Mouse (Mus musculus) CH12.LX (cell line): ENCODE measurements at regions not wholly inside any gene's neighbourhood (a gene's known extent, or its start where the extent isn't known, plus 50 kb on each side); places are given as distances from the start of the nearest gene placed in this dataset.

Experiments
- DNase-seq: peaks from one replicate; pipeline ENCODE4 v3.0.0-alpha.2; 2013; ENCODE audit errors: extremely low read depth
- H3K27ac ChIP-seq: 2 replicates; pipeline ENCODE4 v1.5.1; 2012; ENCODE audit warnings: low read depth, mild to moderate bottlenecking, control low read depth, moderate library complexity; ENCODE audit not compliant: insufficient read depth
- H3K27me3 ChIP-seq: replicated peaks from 2 replicates; pipeline ENCODE3; 2012; ENCODE audit warnings: inconsistent platforms
- H3K36me3 ChIP-seq, 2 experiments: replicated peaks in 1 of 2; 2 replicates each; pipeline versions ENCODE3 to v1.6.1; 2012; ENCODE audit warnings: inconsistent platforms in 1 of 2, low read length in 1 of 2, mild to moderate bottlenecking in 1 of 2, mixed read lengths in 1 of 2, moderate library complexity in 1 of 2; ENCODE audit not compliant: control insufficient read depth in 1 of 2, insufficient read depth in 1 of 2
- H3K4me1 ChIP-seq, 2 experiments: 2 replicates each; pipeline ENCODE4 v1.6.1; 2012; ENCODE audit warnings: inconsistent platforms in 1 of 2, moderate library complexity in 1 of 2; ENCODE audit not compliant: insufficient read depth in 2 of 2, control insufficient read depth in 1 of 2
- H3K4me2 ChIP-seq: 2 replicates; pipeline ENCODE4 v1.6.1; 2012; ENCODE audit warnings: low read depth, mild to moderate bottlenecking, control low read depth; ENCODE audit not compliant: poor library complexity, insufficient read depth, severe bottlenecking
- H3K4me3 ChIP-seq, 3 experiments: fragments of 150-350 bp in 1 of 3; sonication (generic) in 1 of 3; replicated peaks in 1 of 3; 2 replicates each; pipeline versions ENCODE3 to v1.5.1; 2011 to 2012; ENCODE audit warnings: low read depth in 2 of 3, low read length in 2 of 3, mild to moderate bottlenecking in 2 of 3, moderate library complexity in 2 of 3, control low read depth in 1 of 3, improper control_type of control experiment in 1 of 3, inconsistent platforms in 1 of 3, mixed read lengths in 1 of 3; ENCODE audit not compliant: poor library complexity in 1 of 3
- H3K79me2 ChIP-seq: replicated peaks from 2 replicates; pipeline ENCODE4 v1.6.1; 2012; ENCODE audit warnings: mild to moderate bottlenecking, moderate library complexity; ENCODE audit not compliant: control insufficient read depth, poor library complexity, insufficient read depth, severe bottlenecking; ENCODE audit errors: extremely low read depth
- H3K9ac ChIP-seq: 2 replicates; pipeline ENCODE4 v1.6.1; 2012; ENCODE audit warnings: low read depth, mild to moderate bottlenecking, control low read depth, moderate library complexity; ENCODE audit not compliant: insufficient read depth
- H3K9me3 ChIP-seq: replicated peaks from 2 replicates; pipeline ENCODE3; 2012; ENCODE audit warnings: low read length, inconsistent platforms, mixed read lengths
- CHD2 ChIP-seq: IDR thresholded peaks from 2 replicates; pipeline ENCODE4 v1.6.1; 2011; ENCODE audit warnings: low read length, improper control_type of control experiment
- CTCF ChIP-seq, 2 experiments: IDR thresholded peaks in 1 of 2; conservative IDR thresholded peaks in 1 of 2; 2 replicates each; pipeline ENCODE4 v1.5.1; 2011 to 2012; ENCODE audit warnings: low read depth in 2 of 2, low read length in 2 of 2, improper control_type of control experiment in 1 of 2, inconsistent platforms in 1 of 2, mild to moderate bottlenecking in 1 of 2, moderate library complexity in 1 of 2
- E2F4 ChIP-seq: IDR thresholded peaks from 2 replicates; pipeline ENCODE4 v1.6.1; 2011; ENCODE audit warnings: low read depth, low read length, improper control_type of control experiment; ENCODE audit not compliant: insufficient replicate concordance
- ELF1 ChIP-seq: IDR thresholded peaks from 2 replicates; pipeline ENCODE4 v1.6.1; 2014; ENCODE audit warnings: low read depth, mild to moderate bottlenecking, inconsistent platforms, low read length, improper control_type of control experiment
- EP300 ChIP-seq: IDR thresholded peaks from 2 replicates; pipeline ENCODE4 v1.6.1; 2011; ENCODE audit warnings: low read length, improper control_type of control experiment
- ETS1 ChIP-seq: conservative IDR thresholded peaks from 2 replicates; pipeline ENCODE4 v1.6.1; 2012; ENCODE audit warnings: low read depth, mild to moderate bottlenecking, inconsistent platforms, low read length, improper control_type of control experiment, moderate library complexity
- GABPA ChIP-seq: IDR thresholded peaks from 2 replicates; pipeline ENCODE4 v1.6.1; 2012; ENCODE audit warnings: low read depth, low read length, improper control_type of control experiment, inconsistent platforms; ENCODE audit not compliant: insufficient replicate concordance
- HCFC1 ChIP-seq: IDR thresholded peaks from 2 replicates; pipeline ENCODE4 v1.6.1; 2012; ENCODE audit warnings: low read depth, mild to moderate bottlenecking, inconsistent platforms, low read length, improper control_type of control experiment
- IRF4 ChIP-seq: IDR thresholded peaks from 2 replicates; pipeline ENCODE4 v1.6.1; 2014; ENCODE audit warnings: low read depth, mild to moderate bottlenecking, inconsistent platforms, low read length, improper control_type of control experiment
- JUND ChIP-seq: conservative IDR thresholded peaks from 2 replicates; pipeline ENCODE4 v1.6.1; 2011; ENCODE audit warnings: low read depth, low read length, improper control_type of control experiment
- MAFK ChIP-seq: IDR thresholded peaks from 2 replicates; pipeline ENCODE4 v1.6.1; 2011; ENCODE audit warnings: low read length, improper control_type of control experiment; ENCODE audit not compliant: insufficient replicate concordance
- MAX ChIP-seq: IDR thresholded peaks from 2 replicates; pipeline ENCODE4 v1.6.1; 2011; ENCODE audit warnings: low read length, improper control_type of control experiment
- MEF2A ChIP-seq: IDR thresholded peaks from 2 replicates; pipeline ENCODE4 v1.6.1; 2014; ENCODE audit warnings: low read depth, mild to moderate bottlenecking, inconsistent platforms, low read length, improper control_type of control experiment, borderline replicate concordance
- MXI1 ChIP-seq: IDR thresholded peaks from 2 replicates; pipeline ENCODE4 v1.6.1; 2011; ENCODE audit warnings: mild to moderate bottlenecking, low read depth, low read length, improper control_type of control experiment
- MYC ChIP-seq: IDR thresholded peaks from 2 replicates; pipeline ENCODE4 v1.6.1; 2011; ENCODE audit warnings: low read depth, mild to moderate bottlenecking, improper control_type of control experiment, low read length
- PAX5 ChIP-seq: IDR thresholded peaks from 2 replicates; pipeline ENCODE4 v1.6.1; 2012; ENCODE audit warnings: low read length, inconsistent platforms, mixed read lengths
- RAD21 ChIP-seq: IDR thresholded peaks from 2 replicates; pipeline ENCODE4 v1.6.1; 2011; ENCODE audit warnings: low read depth, mild to moderate bottlenecking, low read length, improper control_type of control experiment, moderate library complexity
- SMC3 ChIP-seq: IDR thresholded peaks from 2 replicates; pipeline ENCODE4 v1.6.1; 2011; ENCODE audit warnings: low read depth, low read length, improper control_type of control experiment
- USF2 ChIP-seq: conservative IDR thresholded peaks from 2 replicates; pipeline ENCODE4 v1.6.1; 2011; ENCODE audit warnings: low read depth, low read length, improper control_type of control experiment
- ZKSCAN1 ChIP-seq: IDR thresholded peaks from 2 replicates; pipeline ENCODE4 v1.6.1; 2012; ENCODE audit warnings: low read depth, inconsistent platforms, low read length, improper control_type of control experiment, borderline replicate concordance
- ZNF384 ChIP-seq: IDR thresholded peaks from 2 replicates; pipeline ENCODE4 v1.6.1; 2012; ENCODE audit warnings: low read depth, low read length, improper control_type of control experiment, inconsistent platforms
- dilution Hi-C: fragments of 300-500 bp; cut with MboI; formaldehyde crosslinking; loops from 2 replicates; pipeline ENCODE4 v1.14.3; 2020; ENCODE audit warnings: low sequenced_read_pairs; ENCODE audit not compliant: extremely low pct_unique_long_range_greater_than_20kb, extremely low pct_ligation_motif_present
- in situ Hi-C: fragments of 300-500 bp; cut with MboI; formaldehyde crosslinking; loops from 3 replicates; pipeline ENCODE4 v1.14.3; 2019; ENCODE audit warnings: low sequenced_read_pairs, low pct_ligation_motif_present, low pct_unique_long_range_greater_than_20kb, mixed read lengths

- Histone ChIP-seq H3K79me2 (no peaks in the 10 kb centered on the region), H3K4me2 (no peak overlapping the region), H3K27me3 (peaks cover 33% of the 10 kb centered on the region), H3K4me1 (no peaks in the 10 kb centered on the region), H3K9me3 (no peaks in the 10 kb centered on the region), H3K9ac (no peak overlapping the region), H3K27ac (no peak overlapping the region)
- DNase-seq: no peak
- in situ Hi-C loops: no loop called here
- TF ChIP-seq ZKSCAN1 (no peak), GABPA (no peak)
- TF ChIP-seq, all 38 proteins: peak for 0
- no peaks in the 10 kb centered on the region for H3K36me3 ChIP-seq
- H3K4me3 ChIP-seq: no peak overlapping the region
- dilution Hi-C loops: no loop called here
Measured at GRCm38 (mm10) chr2:161187516-161187915, 78.6 kb upstream of the Chd6 start.

GRCm38 (mm10) chr2:161185122-161185521 is 76.2 kb upstream of the Chd6 start:
- Histone ChIP-seq H3K9me3 (no peaks in the 10 kb centered on the region), H3K27me3 (peaks cover 20% of the 10 kb centered on the region), H3K9ac (no peak overlapping the region), H3K4me1 (no peaks in the 10 kb centered on the region), H3K4me3 (no peak overlapping the region), H3K79me2 (no peaks in the 10 kb centered on the region), H3K4me2 (no peak overlapping the region), H3K36me3 (no peaks in the 10 kb centered on the region), H3K27ac (no peak overlapping the region)
- TF ChIP-seq MXI1 (no peak), E2F4 (no peak), USF2 (no peak), IRF4 (no peak), MYC (no peak), JUND (no peak), GABPA (no peak), ELF1 (no peak), ZNF384 (no peak), ETS1 (no peak), RAD21 (peak; percentile 65), SMC3 (peak; percentile 57), CHD2 (no peak), CTCF (conservative IDR thresholded peaks at IDR 0.05 in 1 of 2, IDR thresholded peaks at IDR 0.05 in 1 of 2; ENCODE audit: low read depth in 2 of 2, low read length in 2 of 2) (peak; percentile 73 to 79), PAX5 (no peak), HCFC1 (0 out of 2 replicates have a peak, but pooled peaks have one; percentile 12), MEF2A (no peak), MAX (no peak), EP300 (no peak), MAFK (0 out of 2 replicates have a peak, but pooled peaks have one; percentile 9)
- in situ Hi-C loops: no loop called here
- dilution Hi-C loops: no loop called here
- DNase-seq: peak; percentile 16
